Mouse (Mus musculus): Measurements from ENCODE around the gene Gpatch3.
A peak's percentile ranks its signal among the peaks of the same experiment; 100 is the strongest.

Gene Gpatch3

GRCm38 (mm10) chr4:133622161-133622695, 47.7 kb downstream of the Gpatch3 start:
- no peak for DNase-seq

GRCm38 (mm10) chr4:133624830-133625229, 50.3 kb downstream of the Gpatch3 start:
- no peak for DNase-seq

- peak; percentile 29 to 35 for DNase-seq
Measured at GRCm38 (mm10) chr4:133625621-133626071, 51.1 kb downstream of the Gpatch3 start.

GRCm38 (mm10) chr4:133626221-133626620, 51.7 kb downstream of the Gpatch3 start:
- DNase-seq: no peak

GRCm38 (mm10) chr4:133626621-133627020, 52.1 kb downstream of the Gpatch3 start:
- no peak for DNase-seq

- peak; percentile 78 to 85 for DNase-seq
Measured at GRCm38 (mm10) chr4:133627039-133627438, 52.5 kb downstream of the Gpatch3 start.

GRCm38 (mm10) chr4:133628517-133628916, 54.0 kb downstream of the Gpatch3 start:
- no peak for DNase-seq

- DNase-seq: no peak
Measured at GRCm38 (mm10) chr4:133629191-133629590, 54.6 kb downstream of the Gpatch3 start.

- peak; percentile 43 to 47 for DNase-seq
Measured at GRCm38 (mm10) chr4:133630326-133630920, 55.9 kb downstream of the Gpatch3 start.

GRCm38 (mm10) chr4:133631071-133631768, 56.7 kb downstream of the Gpatch3 start:
- DNase-seq: peak in 1 of 2 experiments; percentile 26

- DNase-seq: no peak
Measured at GRCm38 (mm10) chr4:133631769-133632411, 57.3 kb downstream of the Gpatch3 start.

- peak; percentile 52 to 55 for DNase-seq
Measured at GRCm38 (mm10) chr4:133632483-133633327, 58.2 kb downstream of the Gpatch3 start.

GRCm38 (mm10) chr4:133633332-133634042, 58.9 kb downstream of the Gpatch3 start:
- peak; percentile 86 to 92 for DNase-seq

Measured in cerebellum, postnatal 36 days (tissue).